Mouse (Mus musculus): ENCODE measurements around the gene Slc26a6. TPM values are rescaled to one million over a fixed set of nuclear protein-coding genes. Genes with fewer than 3 reads are reported as not detected.
A peak's percentile ranks its signal among the peaks of the same experiment; 100 is the strongest.

The Slc26a6 gene
- polyA plus RNA-seq, 1 experiment from 2014 or later, result 13.7 TPM

DNA sequence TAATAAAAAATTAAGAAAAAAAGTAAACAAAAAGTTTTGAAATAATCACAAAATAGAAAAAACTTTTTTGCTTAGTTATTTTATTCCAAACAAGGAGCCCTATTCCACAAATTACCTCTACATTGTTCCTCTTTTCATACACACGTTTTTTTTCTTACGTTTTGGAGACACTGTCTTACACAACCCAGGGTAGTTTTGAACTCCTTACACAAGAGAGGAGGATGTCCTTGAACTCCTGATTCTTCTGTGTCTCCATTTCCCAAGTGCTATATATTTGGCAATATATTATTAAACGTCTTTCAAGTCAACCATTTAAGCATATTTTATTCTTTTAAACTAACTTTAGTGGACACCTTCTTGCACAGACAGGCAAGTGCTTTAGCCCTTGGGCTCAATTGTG lies 82.9 kb downstream of the Slc26a6 start:
- Histone ChIP-seq H3K27me3 (ENCODE audit: control insufficient read depth, insufficient read depth, low read length) (no peaks in the 10 kb centered on the region), H3K36me3 (ENCODE audit: control insufficient read depth, insufficient read depth, low read length) (peaks cover 8% of the 10 kb centered on the region; the same call in 1 of the 2 replicates), H3K9ac (ENCODE audit: low read depth, low read length) (no peak overlapping the region), H3K4me1 (replicated peaks; ENCODE audit: control insufficient read depth, insufficient read depth, low read length) (no peaks in the 10 kb centered on the region), H3K9me3 (ENCODE audit: control insufficient read depth, low read length) (no peaks in the 10 kb centered on the region), H3K4me3 (ENCODE audit: low read depth, low read length) (no peak overlapping the region), H3K4me2 (replicated peaks; ENCODE audit: low read depth, low read length) (no peak overlapping the region), H3K27ac (ENCODE audit: low read depth, low read length) (no peak overlapping the region)
- no peak for DNase-seq (ENCODE audit: low spot score)
- ATAC-seq (ENCODE audit: low FRiP score), result peak; percentile 10; the same call in 1 of the 2 replicates
- 18% methylated on average over 3 of the region's 3 CpGs for WGBS

DNA sequence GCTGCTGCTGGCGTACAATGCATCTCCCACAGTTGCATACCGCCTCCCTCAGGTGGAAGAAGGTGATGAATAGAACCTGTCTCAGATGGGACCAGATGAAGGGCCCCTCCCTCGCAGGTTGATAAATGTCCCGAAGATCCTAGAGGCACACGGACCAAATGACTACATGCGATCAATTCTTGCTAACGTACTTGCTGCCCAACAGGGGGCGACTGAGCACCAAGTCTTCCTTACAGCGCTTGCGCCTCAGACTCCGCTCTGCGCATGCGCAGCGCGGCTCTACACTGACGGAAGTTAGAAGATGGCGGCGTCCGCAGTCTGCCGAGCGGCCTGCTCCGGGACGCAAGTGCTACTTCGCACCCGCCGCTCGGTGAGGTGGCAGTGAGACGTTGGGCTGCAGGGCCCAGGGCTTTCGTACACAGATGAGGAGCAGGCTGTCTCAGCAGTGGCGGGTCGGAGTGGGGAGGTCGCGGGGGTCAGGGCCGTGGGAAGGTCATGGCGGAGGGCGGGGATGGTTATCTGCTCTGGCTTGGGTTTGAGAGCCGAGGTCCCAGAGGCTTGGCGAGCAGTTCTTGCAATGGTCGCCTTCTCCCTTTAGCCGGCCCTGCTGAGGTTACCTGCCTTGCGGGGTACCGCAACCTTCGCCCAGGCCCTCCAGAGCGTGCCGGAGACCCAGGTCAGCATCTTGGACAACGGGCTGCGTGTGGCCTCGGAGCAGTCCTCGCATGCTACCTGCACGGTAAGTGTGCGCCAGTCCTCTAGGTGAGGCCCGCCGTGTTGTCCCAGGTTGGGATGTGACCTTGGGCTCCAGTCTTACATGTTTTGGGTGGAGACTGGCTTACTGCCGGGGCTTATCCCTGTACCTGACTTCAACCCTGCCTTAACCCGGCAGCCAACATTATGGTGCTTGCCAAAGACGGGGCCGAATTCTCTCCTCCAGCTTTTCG lies 83.6 kb downstream of the Slc26a6 start, which contains the start of gene Uqcrc1:
Gene Uqcrc1 (plus strand): TSS at position 216 of the 947 bp plus-strand sequence.
- peak within 1 kb of the TSS; percentile 88 for H3K9ac ChIP-seq (ENCODE audit: low read depth, low read length)
- no peaks in the 10 kb centered on the region for H3K27me3 ChIP-seq (ENCODE audit: control insufficient read depth, insufficient read depth, low read length)
- H3K36me3 ChIP-seq (ENCODE audit: control insufficient read depth, insufficient read depth, low read length), result peaks cover 8% of the 10 kb centered on the region; the same call in 1 of the 2 replicates
- no peaks in the 10 kb centered on the region for H3K4me1 ChIP-seq (replicated peaks; ENCODE audit: control insufficient read depth, insufficient read depth, low read length)
- WGBS, result under 1% methylated on average over 58 of the region's 58 CpGs
- ATAC-seq (ENCODE audit: low FRiP score) (peak; percentile 86), DNase-seq (ENCODE audit: low spot score) (peak; percentile 100)
- no peaks in the 10 kb centered on the region for H3K9me3 ChIP-seq (ENCODE audit: control insufficient read depth, low read length)
- H3K4me2 ChIP-seq (replicated peaks; ENCODE audit: low read depth, low read length), result peak within 1 kb of the TSS; percentile 88
- peak within 1 kb of the TSS; percentile 97 for H3K4me3 ChIP-seq (ENCODE audit: low read depth, low read length)
- peak within 1 kb of the TSS; percentile 24; the same call in 1 of the 2 replicates for H3K27ac ChIP-seq (ENCODE audit: low read depth, low read length)

DNA sequence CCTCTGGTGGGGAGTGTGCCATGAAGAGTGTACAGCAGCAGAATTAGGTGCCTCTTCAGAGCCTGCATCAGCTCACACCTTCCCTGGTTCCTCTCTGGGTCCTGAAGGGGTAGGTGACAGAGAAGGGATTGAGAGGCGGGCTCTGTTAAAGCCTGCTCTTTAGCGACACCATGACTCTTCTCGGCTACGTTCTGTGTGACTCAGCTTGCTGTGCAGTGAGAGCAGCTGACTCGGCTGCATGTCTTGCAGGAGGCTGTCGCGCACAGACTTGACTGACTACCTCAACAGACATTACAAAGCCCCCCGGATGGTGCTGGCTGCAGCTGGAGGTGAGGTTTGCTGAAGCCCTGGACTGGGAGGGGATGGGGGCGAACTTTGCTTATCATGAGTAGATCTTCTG lies 92.0 kb downstream of the Slc26a6 start:
- Histone ChIP-seq H3K4me3 (ENCODE audit: low read depth, low read length) (no peak overlapping the region), H3K27ac (ENCODE audit: low read depth, low read length) (no peak overlapping the region), H3K27me3 (ENCODE audit: control insufficient read depth, insufficient read depth, low read length) (no peaks in the 10 kb centered on the region), H3K4me1 (replicated peaks; ENCODE audit: control insufficient read depth, insufficient read depth, low read length) (no peaks in the 10 kb centered on the region), H3K4me2 (replicated peaks; ENCODE audit: low read depth, low read length) (no peak overlapping the region), H3K9ac (ENCODE audit: low read depth, low read length) (no peak overlapping the region), H3K36me3 (ENCODE audit: control insufficient read depth, insufficient read depth, low read length) (peaks cover 23% of the 10 kb centered on the region), H3K9me3 (ENCODE audit: control insufficient read depth, low read length) (no peaks in the 10 kb centered on the region)
- 84% methylated on average over 9 of the region's 9 CpGs for WGBS
- no peak for ATAC-seq (ENCODE audit: low FRiP score)
- no peak for DNase-seq (ENCODE audit: low spot score)

DNA sequence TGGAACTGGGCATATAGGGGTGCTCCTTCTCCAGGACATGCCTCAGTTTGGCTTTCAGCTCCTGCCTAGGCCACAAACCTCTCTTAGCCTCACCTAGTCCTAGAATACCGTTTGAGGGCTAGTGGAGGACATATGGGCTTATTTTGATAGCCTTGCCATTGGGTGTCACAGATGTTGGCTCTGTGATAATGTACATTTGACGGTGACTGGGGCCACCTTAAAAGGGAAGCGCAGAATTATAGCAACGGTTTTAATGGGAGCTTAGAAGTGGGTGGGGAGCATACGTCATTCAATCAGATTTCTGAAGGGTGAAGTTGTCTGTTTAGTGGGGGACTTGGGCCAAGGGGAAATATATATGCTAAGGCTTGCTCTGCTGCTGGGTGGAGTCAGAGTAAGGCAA lies 92.5 kb downstream of the Slc26a6 start:
- ATAC-seq (ENCODE audit: low FRiP score) (no peak), DNase-seq (ENCODE audit: low spot score) (no peak)
- H3K4me2 ChIP-seq (replicated peaks; ENCODE audit: low read depth, low read length), result no peak overlapping the region
- 92% methylated on average over 5 of the region's 5 CpGs for WGBS
- no peak overlapping the region for H3K9ac ChIP-seq (ENCODE audit: low read depth, low read length)
- H3K9me3 ChIP-seq (ENCODE audit: control insufficient read depth, low read length), result no peaks in the 10 kb centered on the region
- H3K36me3 ChIP-seq (ENCODE audit: control insufficient read depth, insufficient read depth, low read length), result peaks cover 23% of the 10 kb centered on the region
- H3K4me1 ChIP-seq (replicated peaks; ENCODE audit: control insufficient read depth, insufficient read depth, low read length), result no peaks in the 10 kb centered on the region
- no peaks in the 10 kb centered on the region for H3K27me3 ChIP-seq (ENCODE audit: control insufficient read depth, insufficient read depth, low read length)
- H3K27ac ChIP-seq (ENCODE audit: low read depth, low read length), result no peak overlapping the region
- H3K4me3 ChIP-seq (ENCODE audit: low read depth, low read length), result no peak overlapping the region

DNA sequence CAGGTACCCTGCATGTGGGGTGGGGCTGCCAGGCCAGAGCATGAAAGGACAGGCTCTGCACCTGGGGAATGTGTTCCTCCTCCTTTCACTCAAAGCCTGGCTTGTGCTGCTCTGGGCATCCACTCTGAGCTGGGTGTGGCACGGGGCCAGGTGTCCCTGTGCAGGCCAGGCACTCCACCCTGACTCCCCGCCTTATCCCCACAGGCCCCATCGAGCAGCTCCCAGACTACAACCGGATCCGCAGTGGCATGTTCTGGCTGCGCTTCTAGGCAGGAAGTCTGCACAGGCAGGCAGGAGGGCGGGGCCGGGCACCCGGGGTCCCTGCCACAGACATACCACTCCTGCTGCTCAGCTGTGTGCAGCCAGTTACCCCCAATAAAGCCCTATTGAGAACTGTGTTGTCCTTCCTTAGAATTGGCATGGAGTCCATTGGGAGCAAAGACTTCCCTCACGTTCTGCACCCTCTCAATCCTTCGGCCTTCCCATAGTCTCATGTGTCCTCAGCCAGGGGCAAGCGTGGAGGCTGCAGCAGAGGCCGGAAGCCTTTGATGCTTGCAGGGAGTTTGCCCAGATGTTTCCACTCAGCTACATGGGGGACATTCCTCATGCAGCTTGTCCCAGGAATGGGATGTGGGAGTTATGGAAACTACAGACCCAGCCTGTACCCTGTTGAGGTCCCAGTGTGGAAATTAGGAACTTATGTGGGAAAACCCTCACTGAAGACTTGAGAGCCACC lies 96.3 kb downstream of the Slc26a6 start:
- WGBS, result 68% methylated on average over 13 of the region's 13 CpGs

DNA sequence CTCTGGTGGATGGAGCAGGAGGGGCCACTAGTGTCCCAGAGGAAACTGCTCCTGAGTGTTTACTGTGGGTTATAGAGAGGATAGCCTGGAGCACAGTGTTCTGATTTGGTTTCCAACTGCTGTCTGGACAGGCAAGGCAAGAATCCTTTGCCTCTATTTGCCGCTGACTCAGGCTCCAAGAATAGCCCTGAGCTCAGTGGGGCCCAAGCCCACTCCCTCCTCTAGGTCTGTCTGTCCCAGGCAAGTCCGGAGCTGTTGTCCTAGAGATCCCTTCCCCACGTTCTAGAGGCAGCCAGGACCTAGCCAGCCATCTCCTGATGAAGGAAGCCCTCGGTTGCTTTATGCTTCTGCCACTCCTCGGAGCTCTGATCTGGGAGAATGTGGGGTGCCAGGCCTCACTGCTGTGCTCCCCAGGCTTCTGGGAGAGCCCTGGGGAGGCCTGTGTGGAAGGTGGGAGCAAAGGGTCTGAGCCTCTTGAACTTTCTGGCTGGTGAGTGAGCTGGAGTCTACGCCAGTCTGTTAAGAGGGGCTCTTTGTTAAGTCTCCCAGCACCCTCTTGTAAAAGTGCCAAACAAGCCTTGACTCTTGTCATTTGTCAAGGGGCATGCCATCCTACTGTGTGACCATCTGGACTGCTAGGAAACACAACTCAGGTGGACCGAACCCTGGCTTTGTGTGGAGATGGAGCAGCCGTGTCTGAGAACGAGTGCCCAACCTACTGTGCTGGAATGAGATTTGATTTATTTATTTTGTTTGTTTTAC lies 97.1 kb downstream of the Slc26a6 start:
- H3K9me3 ChIP-seq (ENCODE audit: control insufficient read depth, low read length), result no peaks in the 10 kb centered on the region
- H3K4me1 ChIP-seq (replicated peaks; ENCODE audit: control insufficient read depth, insufficient read depth, low read length), result no peaks in the 10 kb centered on the region
- DNase-seq (ENCODE audit: low spot score), result no peak
- no peak for ATAC-seq (ENCODE audit: low FRiP score)
- no peak overlapping the region for H3K4me2 ChIP-seq (replicated peaks; ENCODE audit: low read depth, low read length)
- H3K36me3 ChIP-seq (ENCODE audit: control insufficient read depth, insufficient read depth, low read length), result peaks cover 15% of the 10 kb centered on the region
- 81% methylated on average over 9 of the region's 9 CpGs for WGBS
- H3K4me3 ChIP-seq (ENCODE audit: low read depth, low read length), result no peak overlapping the region
- peaks cover 10% of the 10 kb centered on the region for H3K27me3 ChIP-seq (ENCODE audit: control insufficient read depth, insufficient read depth, low read length)
- H3K27ac ChIP-seq (ENCODE audit: low read depth, low read length), result no peak overlapping the region
- no peak overlapping the region for H3K9ac ChIP-seq (ENCODE audit: low read depth, low read length)

More for the DNA sequence above, 96.3 kb downstream of the Slc26a6 start:
- Histone ChIP-seq H3K4me1 (replicated peaks; ENCODE audit: control insufficient read depth, insufficient read depth, low read length) (no peaks in the 10 kb centered on the region), H3K4me2 (replicated peaks; ENCODE audit: low read depth, low read length) (no peak overlapping the region), H3K36me3 (ENCODE audit: control insufficient read depth, insufficient read depth, low read length) (peaks cover 17% of the 10 kb centered on the region), H3K27me3 (ENCODE audit: control insufficient read depth, insufficient read depth, low read length) (peaks cover 10% of the 10 kb centered on the region), H3K9ac (ENCODE audit: low read depth, low read length) (no peak overlapping the region), H3K27ac (ENCODE audit: low read depth, low read length) (no peak overlapping the region), H3K9me3 (ENCODE audit: control insufficient read depth, low read length) (no peaks in the 10 kb centered on the region), H3K4me3 (ENCODE audit: low read depth, low read length) (no peak overlapping the region)
- DNase-seq (ENCODE audit: low spot score) (peak; percentile 32), ATAC-seq (ENCODE audit: low FRiP score) (no peak)

DNA sequence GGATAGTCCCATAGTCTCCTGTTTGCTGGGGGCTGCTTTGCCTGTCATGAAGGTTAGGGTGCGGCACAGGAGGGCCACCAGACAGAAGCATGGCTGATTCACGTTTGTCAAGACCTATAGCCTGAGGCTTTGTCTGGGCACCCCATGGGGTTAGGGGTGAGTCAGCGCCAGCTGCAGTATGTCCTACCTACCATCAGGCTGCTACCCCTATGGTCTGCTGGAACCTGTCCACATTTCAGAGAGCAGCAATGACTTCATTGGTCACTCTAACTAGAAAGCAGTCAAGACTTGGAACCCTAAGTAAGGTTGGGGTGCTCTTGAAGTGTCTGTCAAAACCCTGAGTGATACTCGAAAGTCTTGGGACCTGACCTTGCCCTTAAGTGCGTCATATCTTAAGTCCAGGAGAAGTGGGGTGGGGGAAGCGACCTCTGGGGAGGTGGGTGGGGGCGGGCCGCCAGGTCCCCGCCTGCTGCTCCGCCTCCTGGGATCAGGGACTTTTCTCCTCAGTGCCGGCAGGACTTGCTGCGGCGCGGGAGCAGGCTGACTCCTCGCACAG lies 100.1 kb downstream of the Slc26a6 start, which contains the start of gene Col7a1:
Gene Col7a1 (plus strand): TSS at position 506 of the 556 bp plus-strand sequence.
- DNase-seq (ENCODE audit: low spot score) (no peak), ATAC-seq (ENCODE audit: low FRiP score) (no peak)
- H3K4me1 ChIP-seq (replicated peaks; ENCODE audit: control insufficient read depth, insufficient read depth, low read length), result no peaks in the 10 kb centered on the region
- no peak within 1 kb of the TSS for H3K9ac ChIP-seq (ENCODE audit: low read depth, low read length)
- peaks cover 6% of the 10 kb centered on the region; the same call in 1 of the 2 replicates for H3K36me3 ChIP-seq (ENCODE audit: control insufficient read depth, insufficient read depth, low read length)
- no peak within 1 kb of the TSS for H3K27ac ChIP-seq (ENCODE audit: low read depth, low read length)
- no peak within 1 kb of the TSS for H3K4me3 ChIP-seq (ENCODE audit: low read depth, low read length)
- H3K9me3 ChIP-seq (ENCODE audit: control insufficient read depth, low read length), result no peaks in the 10 kb centered on the region
- H3K27me3 ChIP-seq (ENCODE audit: control insufficient read depth, insufficient read depth, low read length), result peaks cover 10% of the 10 kb centered on the region
- H3K4me2 ChIP-seq (replicated peaks; ENCODE audit: low read depth, low read length), result peak within 1 kb of the TSS; percentile 14
- WGBS, result 10% methylated on average over 15 of the region's 15 CpGs

DNA sequence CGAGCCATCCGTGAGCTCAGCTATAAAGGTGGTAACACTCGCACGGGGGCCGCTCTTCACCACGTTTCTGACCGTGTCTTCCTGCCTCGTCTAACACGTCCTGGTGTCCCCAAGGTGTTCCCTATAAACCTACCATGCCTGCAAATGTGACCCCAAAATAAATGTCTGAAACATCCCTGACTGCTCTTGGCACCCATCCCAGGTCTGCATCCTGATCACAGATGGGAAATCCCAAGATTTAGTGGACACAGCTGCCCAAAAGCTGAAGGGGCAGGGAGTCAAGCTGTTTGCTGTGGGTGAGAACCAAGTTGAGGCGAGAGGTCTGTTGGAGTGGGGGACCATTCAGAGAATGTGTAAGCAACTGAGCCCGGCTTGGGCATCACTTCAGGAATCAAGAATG lies 102.2 kb downstream of the Slc26a6 start:
- Histone ChIP-seq H3K4me3 (ENCODE audit: low read depth, low read length) (no peak overlapping the region), H3K9me3 (ENCODE audit: control insufficient read depth, low read length) (no peaks in the 10 kb centered on the region), H3K36me3 (ENCODE audit: control insufficient read depth, insufficient read depth, low read length) (no peaks in the 10 kb centered on the region), H3K27me3 (ENCODE audit: control insufficient read depth, insufficient read depth, low read length) (peaks cover 10% of the 10 kb centered on the region), H3K4me2 (replicated peaks; ENCODE audit: low read depth, low read length) (no peak overlapping the region), H3K4me1 (replicated peaks; ENCODE audit: control insufficient read depth, insufficient read depth, low read length) (no peaks in the 10 kb centered on the region), H3K27ac (ENCODE audit: low read depth, low read length) (no peak overlapping the region), H3K9ac (ENCODE audit: low read depth, low read length) (no peak overlapping the region)
- no peak for ATAC-seq (ENCODE audit: low FRiP score)
- DNase-seq (ENCODE audit: low spot score), result no peak
- 93% methylated on average over 11 of the region's 11 CpGs for WGBS
